Mouse (Mus musculus) neural tube, embryonic 15.5 days (tissue): ENCODE measurements around the gene Agfg2. TPM values are rescaled to one million over a fixed set of nuclear protein-coding genes. Genes with fewer than 3 reads are reported as not detected.
"Not testable (repeated sequence)": the region's sequence is repeated elsewhere in the genome, so short reads cannot be mapped to it uniquely, and the experiment has no call there.

Experiments used
- ATAC-seq: fragments of 200-750 bp; cut with Nextera tagmentation; 2 replicates; pipeline ENCODE4 v1.8.0; 2017; ENCODE audit warnings: mild to moderate bottlenecking, moderate TSS enrichment, moderate library complexity; ENCODE audit not compliant: low FRiP score
- H3K27ac ChIP-seq: fragments of 300-500 bp; sonication (generic); replicated peaks from 2 replicates; pipeline ENCODE4 v1.5.1; 2015; ENCODE audit warnings: mild to moderate bottlenecking, inconsistent platforms
- H3K27me3 ChIP-seq: fragments of 300-500 bp; sonication (generic); replicated peaks from 2 replicates; pipeline ENCODE4 v1.6.1; 2015; ENCODE audit warnings: inconsistent platforms
- H3K36me3 ChIP-seq: fragments of 300-500 bp; sonication (generic); 2 replicates; pipeline ENCODE4 v1.6.1; 2015; ENCODE audit warnings: inconsistent platforms
- H3K4me1 ChIP-seq: fragments of 300-500 bp; sonication (generic); 2 replicates; pipeline ENCODE4 v1.6.1; 2015; ENCODE audit warnings: inconsistent platforms
- H3K4me2 ChIP-seq: fragments of 300-500 bp; sonication (generic); 2 replicates; pipeline ENCODE4 v1.6.1; 2015; ENCODE audit warnings: inconsistent platforms, mild to moderate bottlenecking, moderate library complexity
- H3K4me3 ChIP-seq: fragments of 300-500 bp; sonication (generic); replicated peaks from 2 replicates; pipeline ENCODE4 v1.5.1; 2015; ENCODE audit warnings: mild to moderate bottlenecking, inconsistent platforms
- H3K9ac ChIP-seq: fragments of 300-500 bp; sonication (generic); replicated peaks from 2 replicates; pipeline ENCODE4 v1.6.1; 2015; ENCODE audit warnings: mild to moderate bottlenecking, inconsistent platforms
- H3K9me3 ChIP-seq: fragments of 300-500 bp; sonication (generic); replicated peaks from 2 replicates; pipeline ENCODE4 v1.6.1; 2016; ENCODE audit warnings: inconsistent platforms
- WGBS: fragments of 180-500 bp; shearing (Covaris S2); methylation state at CpG from one replicate; pipeline ENCODE4 v1.1.7; 2015; ENCODE audit warnings: mixed read lengths; 5-methylcytosine and 5-hydroxymethylcytosine counted together
- polyA plus RNA-seq: library from polyadenylated mRNA; unstranded; fragments of >200 nt; fragmentation: Nextera tagmentation; extraction: Ambion mirVana; gene quantifications from 2 replicates; pipeline ENCODE4 v1.2.1, GENCODE M21; 2015

The Agfg2 gene
- polyA plus RNA-seq: 20.5 and 21.6 TPM in 2 replicates

GRCm38 (mm10) chr5:137684294-137685123, at the start of gene Agfg2:
Agfg2 (minus strand) TSS chr5:137684726.
- Histone ChIP-seq H3K27ac (peak within 1 kb of the TSS; percentile 87), H3K27me3 (no peaks in the 10 kb centered on the region), H3K4me3 (peak within 1 kb of the TSS; percentile 91), H3K9ac (peak within 1 kb of the TSS; percentile 81), H3K4me1 (peaks cover 24% of the 10 kb centered on the region), H3K36me3 (no peaks in the 10 kb centered on the region), H3K9me3 (no peaks in the 10 kb centered on the region), H3K4me2 (peak within 1 kb of the TSS; percentile 78)
- under 1% methylated on average over 59 of the region's 62 CpGs for WGBS
- ATAC-seq: peak; percentile 99

- Histone ChIP-seq H3K9me3 (no peaks in the 10 kb centered on the region), H3K4me3 (peak overlapping the region; percentile 26), H3K4me2 (peak overlapping the region; percentile 57), H3K27me3 (no peaks in the 10 kb centered on the region), H3K9ac (peak overlapping the region; percentile 30), H3K4me1 (peaks cover 59% of the 10 kb centered on the region), H3K36me3 (peaks cover 45% of the 10 kb centered on the region), H3K27ac (peak overlapping the region; percentile 93)
- WGBS: 30% methylated on average over 12 of the region's 12 CpGs
- ATAC-seq: peak; percentile 58
Measured at GRCm38 (mm10) chr5:137733638-137734288, 49.2 kb upstream of the Agfg2 start.

- Histone ChIP-seq H3K27me3 (no peaks in the 10 kb centered on the region), H3K9ac (no peak overlapping the region), H3K27ac (no peak overlapping the region), H3K9me3 (no peaks in the 10 kb centered on the region), H3K4me2 (no peak overlapping the region), H3K4me1 (peaks cover 9% of the 10 kb centered on the region), H3K4me3 (no peak overlapping the region), H3K36me3 (peaks cover 10% of the 10 kb centered on the region)
- WGBS: 73% methylated on average over 6 of the region's 6 CpGs
- ATAC-seq: no peak
Measured at GRCm38 (mm10) chr5:137726767-137727166, 42.2 kb upstream of the Agfg2 start.

GRCm38 (mm10) chr5:137723840-137724239, 39.3 kb upstream of the Agfg2 start:
- Histone ChIP-seq H3K27me3 (no peaks in the 10 kb centered on the region), H3K9me3 (no peaks in the 10 kb centered on the region), H3K4me3 (no peak overlapping the region), H3K36me3 (no peaks in the 10 kb centered on the region; the same call in 1 of the 2 replicates), H3K4me2 (no peak overlapping the region), H3K4me1 (no peaks in the 10 kb centered on the region), H3K27ac (no peak overlapping the region), H3K9ac (no peak overlapping the region)
- 85% methylated on average over 5 of the region's 5 CpGs for WGBS
- ATAC-seq: no peak

- not testable (repeated sequence) for H3K27me3 ChIP-seq, H3K9me3 ChIP-seq, H3K9ac ChIP-seq, H3K27ac ChIP-seq, H3K4me3 ChIP-seq, H3K36me3 ChIP-seq, ATAC-seq, H3K4me1 ChIP-seq
- peak overlapping the region; percentile 41 for H3K4me2 ChIP-seq
- 29% methylated on average over 9 of the region's 16 CpGs for WGBS
Measured at GRCm38 (mm10) chr5:137720558-137721164, 36.1 kb upstream of the Agfg2 start.

DNA sequence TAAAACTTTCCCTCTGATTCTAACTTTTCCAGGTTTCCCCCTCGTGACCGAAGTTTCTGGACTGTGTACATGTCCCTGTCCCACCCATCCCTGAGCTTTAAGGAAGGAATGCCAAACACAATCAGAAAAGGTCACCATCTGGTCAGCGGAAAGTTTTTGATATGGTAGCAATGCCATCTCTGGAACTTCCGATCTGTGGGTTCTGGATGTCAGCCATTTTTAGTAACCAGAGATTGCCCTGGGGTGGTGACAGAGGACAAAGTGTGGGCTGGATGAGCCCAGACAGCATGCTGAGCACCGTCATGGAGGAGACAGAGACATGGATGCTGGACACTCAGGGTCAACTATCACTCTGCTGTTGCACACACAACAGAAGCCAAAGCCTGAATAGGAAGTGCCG, 34.6 kb upstream of the Agfg2 start:
- no peak overlapping the region for H3K27ac ChIP-seq
- H3K36me3 ChIP-seq: no peaks in the 10 kb centered on the region
- H3K9ac ChIP-seq: no peak overlapping the region
- ATAC-seq: no peak
- H3K4me2 ChIP-seq: no peak overlapping the region
- no peak overlapping the region for H3K4me3 ChIP-seq
- H3K9me3 ChIP-seq: no peaks in the 10 kb centered on the region
- 88% methylated on average over 6 of the region's 6 CpGs for WGBS
- no peaks in the 10 kb centered on the region for H3K4me1 ChIP-seq
- H3K27me3 ChIP-seq: no peaks in the 10 kb centered on the region

- Histone ChIP-seq H3K9ac (no peak overlapping the region), H3K27me3 (no peaks in the 10 kb centered on the region), H3K4me3 (no peak overlapping the region), H3K36me3 (no peaks in the 10 kb centered on the region), H3K4me1 (no peaks in the 10 kb centered on the region), H3K27ac (no peak overlapping the region), H3K9me3 (no peaks in the 10 kb centered on the region), H3K4me2 (no peak overlapping the region)
- 68% methylated on average over 8 of the region's 8 CpGs for WGBS
- no peak for ATAC-seq
Measured at GRCm38 (mm10) chr5:137718020-137718790, 33.7 kb upstream of the Agfg2 start.

- no peak for ATAC-seq
- no peak overlapping the region for H3K27ac ChIP-seq
- H3K4me2 ChIP-seq: no peak overlapping the region
- H3K9me3 ChIP-seq: no peaks in the 10 kb centered on the region
- no peak overlapping the region for H3K9ac ChIP-seq
- H3K27me3 ChIP-seq: no peaks in the 10 kb centered on the region
- H3K4me3 ChIP-seq: no peak overlapping the region
- no peaks in the 10 kb centered on the region for H3K4me1 ChIP-seq
- WGBS: 81% methylated on average over 8 of the region's 8 CpGs
- H3K36me3 ChIP-seq: no peaks in the 10 kb centered on the region
Measured at GRCm38 (mm10) chr5:137715685-137716084, 31.2 kb upstream of the Agfg2 start.

DNA sequence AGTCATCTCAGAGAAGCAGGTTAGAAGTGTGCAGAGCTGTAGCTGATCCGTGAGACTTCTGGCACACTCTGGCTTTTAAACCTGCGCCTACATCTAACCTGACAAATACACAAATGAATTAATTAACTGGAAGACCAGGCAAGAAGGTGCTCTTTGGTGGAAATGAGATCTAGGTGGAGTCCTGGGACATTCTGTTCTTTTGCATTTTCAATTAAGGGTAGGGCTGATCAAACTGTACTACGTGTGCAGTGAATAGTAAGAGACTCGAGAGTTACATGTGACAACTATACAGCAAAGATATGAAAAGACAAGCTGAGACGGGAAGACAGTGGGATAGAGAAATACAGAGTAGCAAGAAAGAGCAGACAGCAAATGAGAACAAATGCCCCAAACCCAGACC, 28.9 kb upstream of the Agfg2 start:
- no peaks in the 10 kb centered on the region for H3K9me3 ChIP-seq
- no peaks in the 10 kb centered on the region for H3K4me1 ChIP-seq
- WGBS: 88% methylated on average over 5 of the region's 5 CpGs
- no peak overlapping the region for H3K9ac ChIP-seq
- no peaks in the 10 kb centered on the region for H3K27me3 ChIP-seq
- no peaks in the 10 kb centered on the region for H3K36me3 ChIP-seq
- no peak overlapping the region for H3K4me3 ChIP-seq
- no peak for ATAC-seq
- no peak overlapping the region for H3K4me2 ChIP-seq
- no peak overlapping the region for H3K27ac ChIP-seq

DNA sequence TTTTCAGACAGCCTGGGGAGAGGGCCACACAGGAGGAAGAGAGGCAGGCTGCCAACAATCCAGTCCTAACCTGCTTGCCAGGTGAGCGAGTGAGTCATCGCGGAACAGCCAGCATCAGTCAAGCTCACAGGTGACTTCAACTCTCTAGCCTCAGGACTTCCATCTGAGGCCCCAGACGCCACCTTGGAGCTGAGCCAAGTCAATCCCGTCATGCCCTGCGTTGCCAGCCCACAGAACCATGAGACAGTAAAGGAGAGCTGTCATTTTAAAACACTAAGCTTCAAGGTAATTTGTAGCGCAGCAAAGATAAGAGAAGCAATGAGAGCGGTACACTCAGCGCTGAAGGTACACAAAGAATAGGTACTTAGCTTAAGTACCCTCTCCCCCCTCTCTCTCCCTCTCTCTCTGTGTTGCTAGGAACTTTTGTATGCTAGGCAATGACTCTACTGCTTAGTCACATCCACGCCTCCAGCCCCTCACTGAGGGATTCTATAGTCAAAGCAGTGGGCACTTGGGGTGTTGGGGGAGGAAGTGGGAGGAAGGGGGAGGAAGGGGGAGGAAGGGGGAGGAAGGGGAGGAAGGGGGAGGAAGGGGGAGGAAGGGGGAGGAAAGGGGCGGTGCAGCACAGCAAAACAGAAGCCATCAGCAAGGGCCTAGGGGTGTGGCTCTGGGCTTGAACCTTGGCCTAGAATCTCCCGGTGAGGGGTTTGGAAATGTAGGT, 22.5 kb upstream of the Agfg2 start:
- Histone ChIP-seq H3K4me2 (peak overlapping the region; percentile 23; the same call in 1 of the 2 replicates), H3K9ac (no peak overlapping the region), H3K9me3 (no peaks in the 10 kb centered on the region), H3K27ac (0 out of 2 replicates have a peak overlapping the region, but pooled peaks have one; percentile 33), H3K4me3 (no peak overlapping the region), H3K4me1 (peaks cover 9% of the 10 kb centered on the region), H3K36me3 (no peaks in the 10 kb centered on the region), H3K27me3 (no peaks in the 10 kb centered on the region)
- 50% methylated on average over 12 of the region's 12 CpGs for WGBS
- ATAC-seq: peak; percentile 41; the same call in 1 of the 2 replicates

- Histone ChIP-seq H3K9ac (no peak overlapping the region), H3K36me3 (no peaks in the 10 kb centered on the region), H3K4me3 (no peak overlapping the region), H3K27me3 (no peaks in the 10 kb centered on the region), H3K9me3 (no peaks in the 10 kb centered on the region), H3K4me2 (no peak overlapping the region), H3K27ac (no peak overlapping the region), H3K4me1 (peaks cover 9% of the 10 kb centered on the region)
- WGBS: 22% methylated on average over 6 of the region's 6 CpGs
- no peak for ATAC-seq
Measured at GRCm38 (mm10) chr5:137705242-137705641, 20.7 kb upstream of the Agfg2 start.
